Mouse (Mus musculus) layer of hippocampus, postnatal 25 days (tissue): Measurements from ENCODE around the gene Prc1. TPM values are rescaled to one million over a fixed set of nuclear protein-coding genes. Genes with fewer than 3 reads are reported as not detected.

ENCODE experiments used
- DNase-seq, 2 experiments: peaks; one replicate each; pipeline ENCODE4 v3.0.0; 2022; ENCODE audit warnings: mixed read lengths in 2 of 2, low spot score in 1 of 2; ENCODE audit errors: extremely low spot score in 1 of 2
- total RNA-seq, 2 experiments: library from RNA; stranded (reverse); gene quantifications; 2 replicates each; pipeline ENCODE4 v1.2.3; 2021

The Prc1 gene
- 1 to 10 TPM; 2.2 to 2.7 TPM for total RNA-seq

GRCm38 (mm10) chr7:80294062-80294763 lies at the start of gene Prc1:
TSS of gene Prc1 (plus strand) at chr7:80294450.
- DNase-seq: peak; percentile 96 to 97

DNA sequence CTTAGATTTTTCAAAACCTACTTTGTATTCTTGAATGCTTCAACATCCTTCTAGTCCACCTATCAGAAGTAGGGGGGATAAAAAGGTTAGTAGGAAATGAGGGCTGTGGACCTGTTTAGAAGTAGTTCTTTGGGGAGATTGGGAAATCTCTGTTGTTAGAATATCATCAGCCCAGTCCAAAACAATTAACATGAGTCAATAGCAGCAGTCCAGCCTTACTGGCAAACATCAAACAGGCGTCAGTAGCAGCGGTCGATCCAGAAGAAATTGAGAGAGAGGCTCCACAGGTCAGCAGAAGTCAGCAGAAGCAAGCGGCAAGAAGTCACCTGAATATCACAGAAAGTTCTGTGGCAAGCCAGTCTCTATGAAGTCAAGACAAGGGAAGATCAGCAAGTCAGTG lies 49.4 kb upstream of the Prc1 start:
- DNase-seq: no peak

DNA sequence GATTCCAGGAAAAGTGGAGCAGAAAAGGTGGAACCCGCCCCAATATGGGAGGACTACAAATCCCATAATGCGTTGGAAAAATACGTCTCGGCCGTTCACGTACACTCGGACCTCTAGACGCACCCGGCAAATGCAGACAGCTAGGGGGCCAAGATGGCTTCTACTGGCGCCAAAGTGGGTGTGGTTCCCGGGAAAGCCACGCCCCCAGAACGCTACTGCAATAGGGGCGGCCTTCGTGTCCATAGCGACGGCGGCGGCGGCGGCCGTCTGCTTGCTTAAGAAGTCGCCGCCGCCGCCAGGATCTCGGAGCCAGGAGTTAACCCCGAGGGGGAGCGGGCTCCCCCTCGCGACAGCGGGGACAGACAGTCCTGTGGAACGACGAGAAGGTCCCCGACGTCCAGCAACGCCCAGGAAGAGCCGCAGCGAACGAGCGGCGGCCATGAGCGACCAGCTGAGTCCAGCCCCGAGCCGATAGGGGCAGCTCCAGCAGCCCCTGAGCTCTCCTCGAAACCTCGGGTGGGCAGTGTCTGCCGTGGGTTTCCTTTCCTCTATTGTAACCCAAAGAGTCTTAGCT lies 48.0 kb upstream of the Prc1 start, which contains the start of gene Ttll13:
Gene Ttll13, plus strand, starts transcription at position 229 of the 574 bp plus-strand sequence.
- peak; percentile 72 to 82 for DNase-seq

DNA sequence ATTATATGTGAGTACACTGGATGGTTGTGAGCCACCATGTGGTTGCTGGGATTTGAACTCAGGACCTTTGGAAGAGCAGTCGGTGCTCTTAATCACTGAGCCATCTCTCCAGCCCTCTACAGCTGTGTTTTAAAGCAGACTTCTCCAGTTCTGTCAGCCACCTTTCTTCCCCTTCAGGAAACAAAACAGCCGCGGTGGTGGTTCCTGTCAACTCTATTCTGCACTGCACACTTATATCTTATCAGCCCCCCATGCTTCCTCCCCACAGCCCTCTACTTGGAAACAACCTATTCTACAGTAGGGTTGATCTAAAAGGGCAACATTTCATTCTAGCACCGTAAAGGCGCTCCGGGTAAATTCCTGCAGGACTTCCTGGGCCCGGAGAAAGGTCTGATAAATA lies 47.4 kb upstream of the Prc1 start:
- DNase-seq: no peak

DNA sequence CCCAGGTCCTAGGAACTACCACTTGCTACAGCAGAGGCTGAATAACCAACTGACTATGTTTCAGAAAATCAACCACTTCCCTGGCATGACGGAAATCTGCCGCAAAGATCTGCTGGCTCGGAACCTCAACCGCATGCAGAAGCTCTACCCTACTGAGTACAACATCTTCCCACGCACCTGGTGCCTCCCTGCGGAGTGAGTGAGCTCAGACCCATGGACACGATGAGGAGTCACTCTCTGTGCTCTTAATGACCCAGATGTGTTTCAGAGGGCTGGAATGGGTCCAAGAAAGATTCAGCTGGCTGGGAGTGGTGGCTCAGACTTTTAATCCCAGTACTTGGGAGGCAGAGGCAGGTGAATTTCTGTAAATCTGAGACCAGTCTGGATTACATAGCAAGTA lies 41.8 kb upstream of the Prc1 start:
- DNase-seq: no peak

DNA sequence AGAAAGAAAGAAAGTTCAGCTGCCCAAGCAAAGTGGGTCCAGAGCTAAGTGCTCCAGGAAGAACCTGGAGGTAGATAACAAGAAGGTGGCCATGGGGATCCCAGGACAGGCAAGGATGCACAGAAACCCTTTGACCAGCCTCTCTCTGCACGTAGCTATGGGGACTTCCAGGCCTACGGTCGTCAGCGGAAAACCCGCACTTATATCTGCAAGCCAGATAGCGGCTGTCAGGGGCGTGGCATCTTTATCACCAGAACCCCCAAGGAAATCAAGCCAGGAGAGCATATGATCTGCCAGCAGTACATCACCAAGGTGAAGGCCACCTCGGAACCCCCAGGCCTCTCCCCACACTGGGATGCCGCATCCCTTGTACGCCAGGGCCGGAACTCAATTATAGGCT lies 41.4 kb upstream of the Prc1 start:
- no peak for DNase-seq

GRCm38 (mm10) chr7:80255981-80256380 lies 38.3 kb upstream of the Prc1 start:
- DNase-seq: no peak

DNA sequence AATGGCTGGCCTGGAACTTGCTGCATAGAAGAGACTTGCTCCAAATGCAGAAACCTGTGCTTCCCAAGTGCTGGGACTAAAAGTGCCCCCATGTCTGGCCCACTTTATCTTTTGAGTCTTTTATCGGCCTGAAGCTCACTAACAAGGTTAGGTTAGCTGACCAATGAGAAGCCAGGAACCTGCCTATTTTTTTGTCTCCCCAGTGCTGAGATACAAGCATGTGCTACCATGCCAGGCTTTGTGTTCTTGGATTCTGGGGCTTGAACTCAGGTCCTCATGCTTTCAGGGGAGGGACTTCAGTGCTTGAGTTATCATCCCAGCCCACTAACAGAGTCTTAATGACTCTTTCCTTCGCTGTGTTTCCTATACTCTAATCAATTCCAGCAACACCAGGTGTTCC lies 36.5 kb upstream of the Prc1 start:
- DNase-seq: no peak

DNA sequence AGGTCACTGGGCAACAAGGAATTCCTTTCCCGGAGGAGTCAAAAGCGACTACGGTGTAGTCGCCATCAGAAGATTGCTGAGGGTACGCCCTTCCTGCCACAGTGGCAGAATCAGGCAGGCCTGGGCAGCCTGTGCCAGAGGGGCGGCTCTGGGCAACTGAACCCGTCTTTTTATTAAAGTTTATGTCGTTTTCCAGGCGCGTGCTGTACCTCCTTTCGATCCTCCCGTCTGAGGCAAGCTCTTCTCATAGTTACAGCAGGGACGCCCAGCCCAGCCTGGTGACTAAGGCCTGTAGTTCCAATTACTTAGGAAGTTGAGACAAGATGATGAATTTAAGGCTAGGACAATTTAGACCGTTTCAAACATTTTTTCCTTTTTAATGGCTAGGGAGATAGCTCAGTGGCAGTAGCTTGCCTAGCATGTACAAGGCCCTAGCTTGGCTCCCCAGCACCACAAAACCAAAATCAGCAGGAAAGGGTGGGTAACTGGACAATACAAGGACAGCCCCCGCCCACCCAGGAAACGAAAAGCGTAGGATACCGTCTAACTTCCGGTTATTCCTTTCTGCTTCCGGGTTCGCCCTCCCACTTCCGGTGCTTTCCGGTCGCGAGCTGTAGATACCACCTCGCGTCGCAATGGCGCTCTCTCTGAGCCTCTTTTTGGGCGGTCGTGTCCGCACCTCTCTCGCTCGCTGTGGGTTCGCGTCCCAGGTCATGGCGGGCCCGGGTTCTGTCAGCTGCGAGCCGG lies 33.5 kb upstream of the Prc1 start, which contains the start of gene Ngrn:
Gene Ngrn, plus strand, starts transcription at position 591 of the 747 bp plus-strand sequence.
- peak; percentile 69 to 74 for DNase-seq

DNA sequence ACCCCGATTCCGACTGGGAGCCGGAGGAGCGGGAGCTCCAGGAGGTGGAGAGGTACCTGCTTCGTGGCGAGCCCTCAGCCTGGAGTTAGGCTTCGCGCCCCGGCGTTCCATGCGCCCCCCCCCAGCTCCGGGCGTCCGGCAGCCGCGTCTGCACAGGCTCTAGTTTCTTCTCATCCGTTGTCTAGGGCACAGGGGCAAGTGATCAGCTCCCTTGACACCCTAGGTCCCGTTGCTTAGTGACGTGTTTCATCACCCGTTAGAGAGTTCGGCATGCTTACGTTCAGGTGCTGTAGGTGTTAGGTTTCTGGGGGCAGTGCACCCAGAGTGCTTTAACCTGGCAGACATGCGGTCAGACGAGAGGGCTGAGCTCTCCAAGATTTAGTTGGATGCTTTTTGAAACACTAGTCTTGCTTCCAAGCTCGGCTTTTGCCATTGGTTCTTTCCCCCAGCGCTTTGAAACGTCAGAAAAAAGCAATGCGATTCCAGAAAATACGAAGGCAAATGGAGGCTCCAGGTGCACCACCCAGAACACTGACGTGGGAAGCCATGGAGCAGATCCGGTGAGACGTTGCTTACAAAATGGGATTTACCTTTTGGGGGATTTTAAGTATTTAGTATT lies 32.8 kb upstream of the Prc1 start:
- DNase-seq: peak in 1 of 2 experiments; percentile 10

GRCm38 (mm10) chr7:80264606-80265005 lies 29.6 kb upstream of the Prc1 start:
- no peak for DNase-seq

DNA sequence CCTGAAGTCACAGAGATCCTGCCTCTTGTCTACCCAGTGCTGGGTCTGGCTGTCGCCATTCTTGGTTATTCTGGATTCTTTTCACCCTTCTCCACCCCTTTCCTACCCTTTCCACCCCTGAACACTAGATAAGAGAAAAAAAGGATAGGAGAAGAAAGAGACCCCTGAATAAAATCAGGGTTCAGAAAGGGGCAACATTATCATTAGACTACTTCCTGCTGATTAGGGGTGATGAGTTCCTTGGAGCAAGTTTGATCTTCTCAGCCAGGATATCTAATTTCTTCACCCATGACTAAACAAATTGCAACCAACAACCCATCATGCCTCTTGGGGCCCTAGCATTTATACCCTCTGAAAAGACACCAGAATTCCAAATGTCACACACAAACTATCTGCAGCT lies 26.5 kb upstream of the Prc1 start:
- DNase-seq: no peak

DNA sequence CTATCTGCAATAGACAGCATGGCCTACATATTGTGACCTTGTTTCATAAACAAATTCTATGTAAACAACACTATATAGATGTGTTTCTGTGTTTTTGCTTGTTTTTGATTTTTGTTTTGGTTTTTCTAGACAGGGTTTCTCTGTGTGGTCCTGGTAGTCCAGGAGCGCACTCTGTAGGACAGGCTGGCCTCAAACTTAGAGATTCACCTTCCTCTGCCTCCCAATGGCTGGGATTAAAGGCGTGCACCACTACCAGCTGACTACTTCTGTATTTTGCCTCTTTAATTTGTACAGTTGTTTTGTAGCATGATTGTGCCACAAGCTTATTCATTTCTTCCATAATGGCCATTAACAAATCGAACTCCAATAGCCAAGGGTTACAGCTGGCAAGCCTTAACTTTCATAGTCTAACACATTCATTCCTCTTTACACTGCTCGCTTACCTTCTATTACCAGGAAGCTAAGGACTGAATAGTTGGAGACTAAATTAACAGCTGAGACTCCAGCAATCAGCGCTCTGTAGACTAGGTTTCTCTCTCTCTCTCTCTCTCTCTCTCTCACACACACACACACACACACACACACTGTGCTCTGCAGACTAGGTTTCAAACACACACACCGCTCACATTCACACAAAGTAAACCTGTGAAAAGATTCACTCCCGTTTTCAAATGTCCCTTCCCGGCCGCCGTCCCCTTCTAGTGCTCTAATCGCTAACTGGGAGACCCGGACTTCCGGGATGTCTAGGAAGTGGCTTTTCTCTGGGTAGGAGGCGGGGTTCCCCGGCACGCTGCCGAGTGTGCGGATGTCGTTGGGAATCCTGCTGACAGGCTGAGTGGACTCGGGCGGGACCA lies 25.1 kb upstream of the Prc1 start, which contains the start of gene Vps33b:
Gene Vps33b, plus strand, starts transcription at position 753 of the 854 bp plus-strand sequence.
- DNase-seq: peak; percentile 90 to 99

- DNase-seq: peak in 1 of 2 experiments; percentile 11
Measured at GRCm38 (mm10) chr7:80269751-80270255, 24.4 kb upstream of the Prc1 start.

DNA sequence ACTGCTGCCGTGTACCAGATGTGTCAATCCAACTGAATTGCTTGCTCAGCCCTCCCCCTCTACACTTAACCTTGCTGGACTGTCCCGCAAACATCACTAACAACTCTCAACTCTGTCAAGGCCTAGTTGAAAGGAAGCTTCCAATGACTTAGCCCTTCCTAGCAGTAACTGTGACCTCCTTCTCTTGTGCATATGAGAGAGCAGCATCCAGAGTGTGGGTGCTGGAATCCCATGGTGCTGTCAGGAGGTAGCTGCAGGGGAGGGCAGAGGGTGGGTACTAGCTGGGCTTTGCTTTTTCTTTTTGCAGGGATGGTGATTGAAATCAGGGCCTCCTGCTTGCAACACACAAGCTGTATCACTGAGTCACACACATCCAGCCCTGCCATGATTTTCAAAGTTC lies 20.8 kb upstream of the Prc1 start:
- no peak for DNase-seq

DNA sequence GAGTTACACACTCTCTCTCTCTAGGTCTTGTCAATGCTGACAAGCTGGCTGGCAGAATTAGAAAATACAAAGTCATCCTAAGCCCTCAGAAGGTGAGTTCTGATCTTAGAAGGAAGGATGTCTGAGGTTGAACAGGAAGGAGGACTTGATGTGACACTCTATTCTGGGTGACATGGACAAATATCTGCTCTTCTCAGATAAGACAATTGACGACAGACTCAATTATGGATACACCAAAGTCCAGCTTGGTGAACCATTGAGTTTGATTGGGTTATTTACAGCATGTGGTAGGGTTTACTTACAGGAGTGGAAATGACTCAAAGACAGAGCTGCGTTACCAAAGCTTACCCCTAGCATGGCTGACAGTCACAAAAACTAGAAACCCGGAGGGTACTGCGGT lies 17.9 kb upstream of the Prc1 start:
- no peak for DNase-seq

- no peak for DNase-seq
Measured at GRCm38 (mm10) chr7:80280032-80280431, 14.2 kb upstream of the Prc1 start.

GRCm38 (mm10) chr7:80280998-80281397 lies 13.3 kb upstream of the Prc1 start:
- DNase-seq: no peak

DNA sequence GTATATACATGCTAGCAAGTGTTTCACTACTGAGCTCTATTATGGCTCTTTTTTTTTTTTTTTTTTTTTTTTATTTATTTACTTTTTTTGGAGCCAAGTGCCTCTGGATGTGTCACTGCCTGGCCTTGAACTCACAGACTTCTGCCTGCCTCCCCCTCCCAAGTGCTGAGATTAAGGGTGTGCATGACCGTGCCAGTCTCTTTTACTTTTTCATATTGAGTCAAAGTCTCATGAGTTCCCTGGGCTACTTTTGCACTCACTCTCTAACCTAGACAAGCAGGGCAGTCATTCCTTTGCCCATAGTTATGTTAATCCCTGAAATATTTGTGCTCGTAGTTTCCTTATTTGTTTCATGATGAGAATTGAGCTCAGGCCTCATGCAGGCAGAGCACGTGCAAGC lies 12.6 kb upstream of the Prc1 start:
- DNase-seq: no peak
